ENCODE assay signal across 7 mouse cellular contexts in genomic region chr4:148984701-148985540, GRCm38 (mm10).
DNase-seq lines count a peak whose midpoint lies in the region; ATAC-seq and TF ChIP-seq lines count a peak whose summit lies in the region.

No protein-coding gene starts in this region.

- ATAC-seq in forebrain, postnatal 0 days: peak; percentile 74
- ATAC-seq in midbrain, embryonic 12.5 days (ENCODE audit: low FRiP score, low read depth): peak; percentile 64; the same call in 1 of the 2 replicates
- no peak for ATAC-seq in megakaryocyte-erythroid progenitor cell, adult 5-6 weeks (replicated peaks; ENCODE audit: low FRiP score, low TSS enrichment, poor library complexity, severe bottlenecking)
- no peak for ATAC-seq in erythroid progenitor cell, adult 5-6 weeks (replicated peaks; ENCODE audit: low FRiP score, poor library complexity, severe bottlenecking)

- no peak overlapping the region for H3K4me2 ChIP-seq in forebrain, postnatal 0 days (ENCODE audit: low read depth)
- no peak overlapping the region for H3K4me2 ChIP-seq in midbrain, embryonic 12.5 days (replicated peaks)

- 55% methylated on average over 19 of the region's 19 CpGs for WGBS in forebrain, postnatal 0 days
- WGBS in midbrain, embryonic 12.5 days: 56% methylated on average over 19 of the region's 19 CpGs

- H3K9ac ChIP-seq in forebrain, postnatal 0 days: no peak overlapping the region
- no peak overlapping the region for H3K9ac ChIP-seq in midbrain, embryonic 12.5 days (replicated peaks)

- no peaks in the 10 kb centered on the region for H3K9me3 ChIP-seq in forebrain, postnatal 0 days (ENCODE audit: low read length)
- H3K9me3 ChIP-seq in midbrain, embryonic 12.5 days: no peaks in the 10 kb centered on the region

- H3K27ac ChIP-seq in forebrain, postnatal 0 days (ENCODE audit: low read depth, low read length): no peak overlapping the region
- H3K27ac ChIP-seq in midbrain, embryonic 12.5 days (replicated peaks): peak overlapping the region; percentile 46; the same call in 1 of the 2 replicates

- TF ChIP-seq CTCF in brain, embryonic 14.5 days (IDR thresholded peaks at IDR 0.05; ENCODE audit: borderline replicate concordance, extremely low read depth, insufficient read depth, insufficient read length): no peak
- peak; percentile 18; the same call in 1 of the 2 replicates for TF ChIP-seq CTCF in forebrain, postnatal 0 days (IDR thresholded peaks at IDR 0.05; ENCODE audit: low read depth)

- no peak for TF ChIP-seq POLR2A in brain, embryonic 14.5 days (IDR thresholded peaks at IDR 0.05; ENCODE audit: borderline replicate concordance, extremely low read depth, insufficient read depth, insufficient read length, poor library complexity, severe bottlenecking)

- peak; percentile 44 for DNase-seq in MN1 (ENCODE audit: low spot score)
- DNase-seq in brain, embryonic 14.5 days (ENCODE audit: low read depth): peak; percentile 80
- DNase-seq in forebrain, postnatal 0 days: no peak
- no peak for DNase-seq in thymus, postnatal 14 days

- H3K27me3 ChIP-seq in forebrain, postnatal 0 days (ENCODE audit: insufficient read depth, low read length): no peaks in the 10 kb centered on the region
- peaks cover 10% of the 10 kb centered on the region for H3K27me3 ChIP-seq in midbrain, embryonic 12.5 days

- 0 out of 2 replicates have a peak, but pooled peaks cover 4% of the 10 kb centered on the region for H3K4me1 ChIP-seq in forebrain, postnatal 0 days (ENCODE audit: insufficient read depth)
- H3K4me1 ChIP-seq in midbrain, embryonic 12.5 days: peaks cover 48% of the 10 kb centered on the region

- no peak overlapping the region for H3K4me3 ChIP-seq in forebrain, postnatal 0 days (ENCODE audit: low read depth, low read length)
- no peak overlapping the region for H3K4me3 ChIP-seq in midbrain, embryonic 12.5 days

- no peaks in the 10 kb centered on the region for H3K36me3 ChIP-seq in forebrain, postnatal 0 days (ENCODE audit: insufficient read depth)
- no peaks in the 10 kb centered on the region for H3K36me3 ChIP-seq in midbrain, embryonic 12.5 days

Comparison
In these comparisons a context has a peak if more than half of its experiments do, and no peak if none do; other contexts are left out.
1. DNase-seq: peak in MN1 (single experiment) and brain, embryonic 14.5 days (single experiment); none in forebrain, postnatal 0 days (single experiment) and thymus, postnatal 14 days (single experiment).
2. ATAC-seq: peak in forebrain, postnatal 0 days (single experiment) and midbrain, embryonic 12.5 days (single experiment); none in megakaryocyte-erythroid progenitor cell, adult 5-6 weeks (single experiment) and erythroid progenitor cell, adult 5-6 weeks (single experiment).